Mouse (Mus musculus) left cerebral cortex, adult 9 months (tissue): ENCODE data around the gene Sirt1.
"Not testable (repeated sequence)": the region's sequence is repeated elsewhere in the genome, so short reads cannot be mapped to it uniquely, and the experiment has no call there.

ENCODE experiments used
- DNase-seq, 2 experiments: peaks; one replicate each; pipeline ENCODE4 v3.0.0; 2022; ENCODE audit warnings: low spot score in 2 of 2

Gene Sirt1

DNA sequence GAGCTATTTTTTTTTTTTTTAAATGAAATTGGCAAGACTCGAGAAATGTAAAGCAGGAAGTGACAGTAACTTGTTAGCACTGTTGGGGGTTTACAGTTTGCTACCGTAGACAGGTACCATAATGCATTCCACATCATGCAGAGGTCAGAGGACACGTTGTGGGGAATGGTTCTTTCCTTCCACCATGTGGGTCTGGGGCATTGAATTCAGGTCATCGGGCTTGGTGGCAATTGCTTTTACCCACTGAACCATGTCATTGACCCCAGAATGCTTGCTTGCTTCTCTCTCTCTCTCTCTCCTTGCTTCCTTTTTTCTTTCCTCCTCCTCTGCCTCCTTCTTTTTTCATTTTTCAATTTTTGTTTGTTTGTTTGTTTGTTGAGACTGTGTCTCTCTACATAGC, 7.4 kb upstream of the Sirt1 start:
- DNase-seq, result no peak

- no peak for DNase-seq
These were observed 5.5 kb upstream of the Sirt1 start for GRCm38 (mm10) chr10:63386991-63387390.

DNA sequence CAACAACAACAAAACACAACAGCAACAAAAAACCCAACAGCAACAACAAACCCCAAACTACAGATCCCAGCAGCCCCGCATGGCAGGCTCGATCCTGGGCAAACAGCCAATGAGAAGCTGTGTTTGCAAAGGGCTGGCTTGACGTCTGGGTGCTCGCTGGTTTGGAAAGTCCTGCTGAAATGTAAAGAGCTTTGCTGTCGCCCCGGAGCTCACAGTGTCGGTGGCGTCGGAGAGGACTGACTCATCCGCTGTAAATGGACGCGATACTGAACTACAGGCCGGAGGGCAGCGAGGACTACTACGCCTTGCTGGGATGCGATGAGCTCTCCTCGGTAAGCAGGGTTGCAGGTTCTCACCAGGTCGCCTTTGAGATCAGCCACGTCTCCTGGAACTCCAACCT, 4.9 kb upstream of the Sirt1 start:
- peak; percentile 66 to 90 for DNase-seq

GRCm38 (mm10) chr10:63385897-63386296, 4.4 kb upstream of the Sirt1 start:
- DNase-seq, result not testable (repeated sequence)

- DNase-seq, result peak; percentile 69 to 77
These were observed 1.1 kb upstream of the Sirt1 start, which contains the start of gene Dnajc12 for GRCm38 (mm10) chr10:63382372-63383279. Gene Dnajc12 (plus strand): TSS chr10:63382443.

DNA sequence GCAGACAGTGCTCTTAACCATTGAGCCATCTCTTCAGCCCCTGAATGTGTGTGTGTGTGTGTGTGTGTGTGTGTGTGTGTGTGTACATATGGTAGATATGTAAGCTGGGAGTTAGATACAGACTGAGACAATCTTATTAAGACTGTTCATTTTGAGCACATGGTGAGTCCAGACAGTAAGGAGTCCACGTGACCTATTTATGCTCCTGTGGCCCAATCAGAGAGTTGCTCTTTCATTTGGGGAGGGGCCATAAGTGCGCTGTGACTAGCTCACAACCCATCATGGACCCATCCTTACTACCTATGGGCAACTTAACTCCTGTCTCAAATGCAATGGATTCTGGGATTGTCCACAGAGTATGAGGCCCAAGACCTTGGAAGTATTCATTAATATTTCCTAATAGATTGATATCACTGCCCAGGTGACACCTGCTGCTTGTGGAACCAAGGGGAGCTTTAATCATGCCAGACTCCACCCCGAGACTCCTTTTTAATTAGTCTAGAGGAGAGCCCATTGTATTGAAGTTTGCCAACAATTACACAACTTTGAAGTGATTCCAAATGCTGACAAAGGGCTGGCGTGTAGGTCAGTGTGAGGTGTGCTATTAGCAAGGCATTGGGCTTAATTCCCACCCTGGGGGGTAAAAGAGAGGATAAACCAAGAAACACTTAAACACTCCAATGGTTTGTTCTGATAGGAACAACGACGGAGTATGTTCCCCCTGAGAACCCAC, 2.4 kb downstream of the Sirt1 start:
- DNase-seq, result no peak

- peak in 1 of 2 experiments; percentile 77 for DNase-seq
These were observed 4.0 kb downstream of the Sirt1 start for GRCm38 (mm10) chr10:63377468-63377867.

DNA sequence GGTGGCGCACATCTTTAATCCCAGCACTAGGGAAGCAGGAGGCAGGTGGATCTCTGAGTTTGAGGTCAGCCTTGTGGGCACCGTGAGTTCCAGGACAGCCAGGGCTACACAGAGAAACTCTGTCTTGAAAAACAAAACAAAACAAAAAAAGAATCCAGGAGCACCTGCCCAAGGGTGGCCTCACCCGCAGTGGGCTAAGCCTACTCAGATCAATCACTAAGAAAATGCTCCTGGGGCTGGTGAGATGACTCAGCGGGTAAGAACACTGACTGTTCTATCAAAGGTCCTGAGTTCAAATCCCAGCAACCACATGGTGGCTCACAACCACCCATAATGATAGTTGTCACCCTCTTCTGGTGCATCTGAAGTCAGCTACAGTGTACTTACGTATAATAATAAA, 5.2 kb downstream of the Sirt1 start:
- DNase-seq, result no peak

DNA sequence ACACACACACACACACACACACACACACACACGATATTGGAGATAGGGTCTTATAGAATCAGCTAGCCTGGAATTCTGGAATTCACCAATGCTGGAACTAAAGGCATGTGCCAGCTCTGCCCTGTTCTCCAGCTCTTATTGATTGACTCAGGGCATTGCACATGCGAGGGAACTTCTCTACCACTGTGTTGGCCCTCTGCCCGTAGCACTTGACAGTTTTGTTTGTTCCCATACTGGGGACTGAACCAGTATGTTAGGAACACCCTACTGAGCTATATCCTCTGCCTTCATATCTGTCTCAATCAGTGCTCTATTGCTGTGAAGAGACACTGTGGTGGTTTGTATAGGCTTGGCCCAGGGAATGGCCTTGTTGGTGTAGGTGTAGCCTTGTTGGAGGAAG, 13.5 kb downstream of the Sirt1 start:
- DNase-seq, result no peak

GRCm38 (mm10) chr10:63367386-63367785, 14.1 kb downstream of the Sirt1 start:
- no peak for DNase-seq

DNA sequence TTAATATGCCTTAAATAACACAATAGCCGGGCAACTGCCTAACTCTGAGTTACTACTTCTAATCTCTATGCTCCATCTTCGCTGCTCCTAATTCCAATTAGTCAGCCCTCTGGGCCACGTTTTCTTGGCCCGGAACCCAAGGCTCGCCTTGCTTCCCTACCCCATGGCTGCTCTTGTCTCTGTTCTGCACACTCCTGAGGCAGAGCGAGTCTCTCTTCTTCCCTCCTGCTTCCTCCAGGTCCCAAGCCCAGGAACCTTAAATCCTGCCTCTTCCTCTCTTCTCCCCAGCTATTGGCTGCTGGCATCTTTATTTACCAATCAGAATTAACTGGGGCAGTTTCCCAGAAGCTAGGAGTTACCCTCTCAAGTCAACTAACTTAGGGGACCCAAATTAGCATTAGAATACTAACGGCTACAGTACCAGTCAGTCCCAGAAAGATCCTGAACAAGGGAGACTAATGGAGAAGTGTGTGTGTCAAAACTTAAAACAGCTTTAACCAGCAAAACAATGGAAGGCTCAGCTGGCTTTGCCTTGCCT, 15.5 kb downstream of the Sirt1 start:
- DNase-seq, result no peak

- DNase-seq, result no peak
These were observed 21.0 kb downstream of the Sirt1 start for GRCm38 (mm10) chr10:63360502-63360901.

- DNase-seq, result peak in 1 of 2 experiments; percentile 57
These were observed 29.4 kb downstream of the Sirt1 start for GRCm38 (mm10) chr10:63352111-63352510.

GRCm38 (mm10) chr10:63351099-63351498, 30.4 kb downstream of the Sirt1 start:
- not testable (repeated sequence) for DNase-seq

DNA sequence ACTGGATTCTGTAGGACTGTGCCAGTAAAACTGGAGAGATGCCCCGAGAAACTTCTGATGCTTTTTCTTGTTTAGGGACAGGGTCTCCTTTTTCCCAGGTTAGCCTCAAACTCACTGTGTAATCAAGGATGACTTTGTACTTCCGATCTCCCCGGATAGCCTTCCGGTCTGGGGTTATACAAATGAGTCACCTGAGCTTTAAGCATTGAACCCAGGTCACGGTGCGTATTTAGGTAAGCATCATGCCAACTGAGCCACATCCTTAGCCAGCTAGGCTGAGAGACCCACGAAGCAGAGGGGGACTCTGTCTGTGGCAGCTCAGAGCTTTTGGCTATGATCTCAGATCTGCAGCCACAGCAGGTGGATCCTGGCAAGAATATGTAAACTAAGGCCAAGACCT, 30.8 kb downstream of the Sirt1 start:
- DNase-seq, result no peak

- DNase-seq, result no peak
These were observed 33.2 kb downstream of the Sirt1 start for GRCm38 (mm10) chr10:63348291-63348690.

GRCm38 (mm10) chr10:63344751-63345150, 36.8 kb downstream of the Sirt1 start:
- DNase-seq, result no peak

GRCm38 (mm10) chr10:63341351-63341750, 40.2 kb downstream of the Sirt1 start:
- DNase-seq, result no peak

DNA sequence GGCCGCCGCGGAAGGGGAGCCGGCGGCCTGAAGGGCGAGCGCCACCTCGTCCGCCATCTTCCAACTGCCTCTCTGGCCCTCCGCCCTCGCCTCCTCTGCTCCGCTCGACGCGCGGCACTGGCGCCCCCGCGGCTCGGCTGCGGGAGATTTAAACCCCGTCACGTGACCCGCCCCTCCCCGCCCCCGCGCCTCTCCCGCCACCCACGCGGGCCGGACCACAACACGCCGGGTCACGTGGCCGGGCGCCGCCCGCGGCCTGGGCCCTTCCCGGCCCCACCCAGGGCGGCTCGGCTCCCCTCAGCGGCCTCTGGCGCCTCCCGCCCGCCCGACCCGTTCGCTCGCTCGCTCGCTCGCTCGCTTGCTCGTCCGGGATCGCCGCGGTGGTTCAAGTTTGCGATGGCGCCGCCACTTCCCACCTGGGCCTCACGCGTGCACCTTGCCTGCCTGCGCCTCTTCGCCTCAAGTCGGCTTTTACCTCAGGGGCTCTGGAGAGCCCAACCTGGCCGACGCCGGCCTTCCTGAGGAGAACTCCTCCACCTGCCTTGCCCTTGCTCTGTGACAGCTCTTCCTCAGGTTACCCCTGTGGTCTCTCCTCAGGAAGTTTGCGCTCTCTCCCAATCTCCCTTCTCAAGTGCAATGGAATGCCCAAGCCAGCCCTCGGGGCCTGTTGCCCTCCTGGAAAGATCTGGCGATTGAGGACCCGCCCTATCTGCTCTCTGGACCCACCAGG, 42.4 kb downstream of the Sirt1 start:
- DNase-seq, result peak; percentile 28 to 70

GRCm38 (mm10) chr10:63337951-63338836, 43.3 kb downstream of the Sirt1 start:
- peak in 1 of 2 experiments; percentile 40 for DNase-seq

GRCm38 (mm10) chr10:63337326-63337725, 44.2 kb downstream of the Sirt1 start:
- DNase-seq, result no peak
